Mouse (Mus musculus) cortical plate, adult 2 months (tissue): ENCODE measurements around the gene Zfp566.

Experiments
- CTCF ChIP-seq: fragments of 200-500 bp; IDR thresholded peaks from 2 replicates; pipeline ENCODE4 v1.5.1; 2011; ENCODE audit warnings: mild to moderate bottlenecking, control low read depth, low read length; ENCODE audit not compliant: insufficient read depth; ENCODE audit errors: extremely low read depth
- POLR2A ChIP-seq: fragments of 200-500 bp; IDR thresholded peaks from 2 replicates; pipeline ENCODE4 v1.6.1; 2011; ENCODE audit warnings: mild to moderate bottlenecking, low read length, control low read depth; ENCODE audit not compliant: insufficient read depth; ENCODE audit errors: extremely low read depth

DNA sequence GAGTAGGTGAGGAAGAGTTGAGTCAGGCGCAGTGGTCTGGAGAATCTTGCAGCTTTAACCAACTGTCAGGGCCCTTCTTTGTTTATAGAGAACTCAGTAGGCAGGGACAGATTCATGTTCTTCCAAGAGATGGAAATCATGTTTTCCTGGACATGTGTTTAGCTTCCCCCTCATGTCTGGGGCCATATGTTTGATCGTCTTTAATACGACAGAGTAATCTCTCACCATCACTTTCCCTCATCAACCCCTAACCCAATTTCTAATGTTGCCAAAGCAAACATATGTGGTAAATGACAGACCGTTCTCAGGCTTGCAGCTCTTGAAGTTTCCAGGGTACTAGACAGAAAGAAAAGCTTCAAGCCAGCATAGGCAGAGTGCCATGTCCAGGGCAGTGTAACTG is 42.2 kb downstream of the Zfp566 start:
- TF ChIP-seq POLR2A (no peak), CTCF (no peak)
